Mouse (Mus musculus) heart, adult 2 months (tissue): ENCODE measurements around the gene Adcy6. TPM values are rescaled to one million over a fixed set of nuclear protein-coding genes. Genes with fewer than 3 reads are reported as not detected.
A peak's percentile ranks its signal among the peaks of the same experiment; 100 is the strongest.

Experiments used
- DNase-seq, 2 experiments: peaks; one replicate each; pipeline ENCODE4 v3.0.0; 2021
- H3K27ac ChIP-seq: fragments of 200-600 bp; 2 replicates; pipeline ENCODE4 v1.8.1; 2022
- H3K27me3 ChIP-seq: fragments of 200-500 bp; 2 replicates; pipeline ENCODE4 v1.6.1; 2012; ENCODE audit warnings: mild to moderate bottlenecking, low read length, inconsistent platforms, mixed read lengths; ENCODE audit not compliant: control insufficient read depth, insufficient read depth
- H3K36me3 ChIP-seq: fragments of 200-500 bp; 2 replicates; pipeline ENCODE4 v1.6.1; 2012; ENCODE audit warnings: low read length, inconsistent platforms; ENCODE audit not compliant: control insufficient read depth, insufficient read depth
- H3K4me1 ChIP-seq: fragments of 200-500 bp; 2 replicates; pipeline ENCODE4 v1.6.1; 2011; ENCODE audit warnings: low read length; ENCODE audit not compliant: control insufficient read depth, insufficient read depth
- H3K4me3 ChIP-seq: fragments of 200-600 bp; 2 replicates; pipeline ENCODE4 v1.8.1; 2022
- H3K79me2 ChIP-seq: fragments of 200-500 bp; replicated peaks from 2 replicates; pipeline ENCODE4 v1.6.1; 2012; ENCODE audit warnings: mild to moderate bottlenecking, inconsistent platforms, low read length, moderate library complexity, mixed read lengths; ENCODE audit not compliant: control insufficient read depth, insufficient read depth
- H3K9ac ChIP-seq: fragments of 200-500 bp; 2 replicates; pipeline ENCODE4 v1.6.1; 2012; ENCODE audit warnings: low read depth, mild to moderate bottlenecking, control low read depth, inconsistent platforms, low read length, mixed read lengths
- CTCF ChIP-seq: fragments of 200-600 bp; IDR thresholded peaks from 2 replicates; pipeline ENCODE4 v1.8.1; 2022; ENCODE audit warnings: antibody characterized with exemption, mild to moderate bottlenecking, moderate library complexity
- EP300 ChIP-seq: fragments of 200-500 bp; IDR thresholded peaks from 2 replicates; pipeline ENCODE4 v1.6.1; 2011; ENCODE audit warnings: low read depth, low read length, control low read depth; ENCODE audit not compliant: insufficient read depth
- POLR2A ChIP-seq: fragments of 200-500 bp; IDR thresholded peaks from 2 replicates; pipeline ENCODE4 v1.6.1; 2011; ENCODE audit warnings: mild to moderate bottlenecking, low read depth, low read length, control low read depth; ENCODE audit not compliant: insufficient read depth
- WGBS: fragments of 180-500 bp; shearing (Covaris S2); methylation state at CpG from one replicate; pipeline ENCODE4 v1.1.7; 2018; 5-methylcytosine and 5-hydroxymethylcytosine counted together
- intact Hi-C: fragments of 180-260 bp; cut with DNase I; formaldehyde crosslinking; loops from one replicate; pipeline ENCODE4 v1.15.1; 2025
- polyA plus RNA-seq: library from polyadenylated mRNA; depleted of rRNA; stranded (reverse); fragments of >200 nt; gene quantifications from 2 replicates; pipeline ENCODE4 v1.2.3, GENCODE M21; 2012
- total RNA-seq, 2 experiments: library from RNA; stranded (reverse); gene quantifications; 2 replicates each; pipeline ENCODE4 v1.2.3; 2021

Adcy6 gene
- total and polyA plus RNA-seq, 3 experiments: 136 to 220 (median 153) TPM

DNA sequence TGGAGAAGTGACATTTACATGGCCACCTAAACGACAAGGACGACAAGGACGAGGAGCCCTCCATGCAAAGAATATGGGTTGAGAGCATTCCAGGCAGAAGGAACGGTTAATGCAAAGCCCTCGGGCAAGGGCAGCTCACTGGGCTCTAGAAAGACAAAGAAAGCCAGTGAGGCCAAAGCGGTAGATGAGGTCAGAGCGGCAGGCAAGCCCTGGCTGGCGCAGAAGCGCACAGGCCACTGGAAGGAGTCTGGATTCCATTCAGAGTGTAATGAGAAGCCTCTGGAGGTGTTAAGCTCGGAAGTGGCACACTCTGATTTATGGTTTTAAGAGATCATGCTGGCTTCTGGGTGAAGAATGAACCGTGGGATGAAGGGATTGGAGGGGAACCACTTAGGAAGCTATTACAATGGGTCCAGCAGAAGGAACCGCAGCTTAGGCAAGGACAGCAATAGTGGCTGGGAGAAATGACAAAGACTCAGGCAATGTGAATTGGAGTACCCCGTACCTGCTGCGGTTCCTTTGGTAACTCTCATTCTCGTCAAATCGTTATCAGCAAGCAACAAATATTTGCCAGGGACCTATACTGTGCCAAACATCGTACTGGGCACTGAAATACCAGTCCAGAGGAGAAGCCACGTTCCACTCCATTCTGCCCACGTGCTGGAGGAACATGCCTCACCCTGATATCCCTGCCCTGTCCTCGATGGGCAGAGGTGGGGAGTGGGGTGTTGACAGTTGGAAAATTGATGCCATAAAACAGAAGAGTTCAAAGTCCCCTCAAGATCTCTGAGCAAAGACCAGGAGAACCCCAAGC, 6.7 kb upstream of the Adcy6 start:
- H3K36me3 ChIP-seq: no peaks in the 10 kb centered on the region
- no peak overlapping the region for H3K4me3 ChIP-seq
- peak overlapping the region; percentile 60 for H3K27ac ChIP-seq
- intact Hi-C loops: loop anchor here (1.0 to 2.0 kb wide), 2 partner anchors 36 to 106 kb away; no protein-coding TSS in a partner anchor
- TF ChIP-seq POLR2A (no peak), EP300 (no peak), CTCF (no peak)
- H3K9ac ChIP-seq: no peak overlapping the region
- 44% methylated on average over 20 of the region's 20 CpGs for WGBS
- H3K4me1 ChIP-seq: peaks cover 1% of the 10 kb centered on the region; the same call in 1 of the 2 replicates
- H3K27me3 ChIP-seq: no peaks in the 10 kb centered on the region
- no peaks in the 10 kb centered on the region; the same call in 1 of the 2 replicates for H3K79me2 ChIP-seq
- DNase-seq: peak in 1 of 2 experiments; percentile 41

DNA sequence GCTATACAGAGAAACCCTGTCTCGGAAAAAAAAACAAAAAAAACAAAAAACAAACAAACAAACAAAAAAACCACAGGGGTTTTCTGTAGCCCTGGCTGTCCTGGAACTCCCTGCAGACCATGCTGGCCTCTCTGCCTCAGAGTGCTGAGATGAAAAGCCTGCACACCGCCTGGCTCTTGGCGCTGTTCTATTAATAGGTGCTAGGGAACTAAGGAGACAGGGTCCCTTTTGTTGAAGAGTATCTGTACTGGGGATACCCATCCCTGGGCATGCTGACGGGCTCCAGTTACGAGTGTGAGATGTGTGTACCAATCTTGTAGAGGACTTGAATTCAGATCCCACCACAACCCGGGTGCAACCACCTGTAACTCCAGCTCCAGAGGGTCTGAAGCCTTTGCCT, 5.9 kb upstream of the Adcy6 start:
- DNase-seq: no peak
- no peak for TF ChIP-seq CTCF
- TF ChIP-seq EP300: no peak
- no peak for TF ChIP-seq POLR2A
- WGBS: 65% methylated on average over 6 of the region's 6 CpGs
- H3K9ac ChIP-seq: no peak overlapping the region
- intact Hi-C loops: loop anchor here (2.0 kb wide), 1 partner anchor 105 kb away; no protein-coding TSS in a partner anchor
- H3K36me3 ChIP-seq: no peaks in the 10 kb centered on the region
- H3K4me1 ChIP-seq: peaks cover 1% of the 10 kb centered on the region; the same call in 1 of the 2 replicates
- no peak overlapping the region for H3K4me3 ChIP-seq
- no peak overlapping the region for H3K27ac ChIP-seq
- no peaks in the 10 kb centered on the region; the same call in 1 of the 2 replicates for H3K79me2 ChIP-seq
- H3K27me3 ChIP-seq: no peaks in the 10 kb centered on the region

DNA sequence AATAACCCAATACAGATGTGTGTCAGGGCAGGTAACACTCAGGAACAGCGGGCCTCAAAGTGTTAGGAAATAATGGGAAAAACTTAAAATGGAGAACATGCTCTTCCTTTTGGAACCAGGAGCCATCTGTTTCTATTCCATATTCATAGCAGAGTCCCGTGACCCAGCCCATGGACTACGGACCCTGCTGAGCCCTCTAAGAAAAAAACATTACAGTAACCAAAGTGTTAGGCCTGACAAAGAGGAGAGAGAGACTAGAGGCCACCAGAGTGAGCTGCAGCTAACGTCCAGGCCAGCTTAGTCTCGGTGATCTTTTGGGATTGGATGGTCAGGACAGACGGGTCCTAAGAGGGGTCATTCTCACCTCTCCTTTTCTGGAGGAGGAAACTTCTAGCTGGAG, 5.1 kb upstream of the Adcy6 start:
- Histone ChIP-seq H3K36me3 (no peaks in the 10 kb centered on the region), H3K4me1 (peaks cover 1% of the 10 kb centered on the region; the same call in 1 of the 2 replicates), H3K27ac (no peak overlapping the region; the same call in 1 of the 2 replicates), H3K4me3 (no peak overlapping the region), H3K9ac (no peak overlapping the region), H3K79me2 (no peaks in the 10 kb centered on the region; the same call in 1 of the 2 replicates), H3K27me3 (no peaks in the 10 kb centered on the region)
- intact Hi-C loops: no loop called here
- WGBS: 63% methylated on average over 6 of the region's 6 CpGs
- DNase-seq: no peak
- TF ChIP-seq CTCF (no peak), POLR2A (no peak), EP300 (no peak)

DNA sequence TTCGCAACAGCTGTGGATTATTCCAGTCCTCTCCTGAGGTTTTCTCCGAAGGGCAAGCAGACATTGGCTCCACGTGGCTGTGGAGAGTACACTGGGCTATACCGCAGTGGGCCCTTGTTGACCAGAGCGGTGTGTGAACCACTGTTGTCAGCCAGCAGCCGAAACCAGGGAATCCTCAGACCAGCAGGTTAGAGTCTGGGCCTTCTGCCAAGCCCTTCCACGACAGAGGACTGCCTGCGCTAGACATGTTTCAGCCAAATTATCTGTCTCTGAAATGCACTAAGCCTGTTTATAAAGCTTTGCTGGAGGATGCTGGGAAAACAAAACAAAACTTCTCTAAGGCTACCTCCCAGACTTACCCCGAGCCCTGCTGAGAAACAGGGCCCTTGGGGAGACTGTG, 4.7 kb upstream of the Adcy6 start:
- Histone ChIP-seq H3K79me2 (no peaks in the 10 kb centered on the region; the same call in 1 of the 2 replicates), H3K27ac (no peak overlapping the region; the same call in 1 of the 2 replicates), H3K36me3 (no peaks in the 10 kb centered on the region), H3K4me3 (no peak overlapping the region), H3K4me1 (peaks cover 1% of the 10 kb centered on the region; the same call in 1 of the 2 replicates), H3K9ac (no peak overlapping the region), H3K27me3 (no peaks in the 10 kb centered on the region)
- intact Hi-C loops: no loop called here
- peak in 1 of 2 experiments; percentile 22 for DNase-seq
- TF ChIP-seq EP300 (no peak), POLR2A (no peak), CTCF (no peak)
- WGBS: 42% methylated on average over 9 of the region's 9 CpGs

DNA sequence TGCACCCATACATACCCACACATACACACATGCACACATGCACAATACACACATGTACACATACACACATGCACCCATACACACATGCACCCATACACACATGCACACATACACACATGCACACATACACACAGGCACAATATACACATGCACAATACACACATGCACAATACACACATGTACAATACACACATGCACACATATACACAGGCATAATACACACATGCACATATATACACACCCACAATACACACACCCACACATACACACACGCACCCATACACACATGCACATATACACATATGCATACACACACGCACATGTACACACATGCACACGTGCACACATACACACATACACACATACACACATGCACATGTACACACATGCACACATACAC, 2.4 kb upstream of the Adcy6 start:
- no peak overlapping the region for H3K9ac ChIP-seq
- no peak for DNase-seq
- H3K79me2 ChIP-seq: peaks cover 1% of the 10 kb centered on the region; the same call in 1 of the 2 replicates
- H3K36me3 ChIP-seq: no peaks in the 10 kb centered on the region
- no peaks in the 10 kb centered on the region for H3K27me3 ChIP-seq
- no peaks in the 10 kb centered on the region; the same call in 1 of the 2 replicates for H3K4me1 ChIP-seq
- 93% methylated on average over 3 of the region's 3 CpGs for WGBS
- intact Hi-C loops: no loop called here
- no peak for TF ChIP-seq POLR2A
- no peak for TF ChIP-seq CTCF
- no peak for TF ChIP-seq EP300
- no peak overlapping the region for H3K27ac ChIP-seq
- no peak overlapping the region for H3K4me3 ChIP-seq

DNA sequence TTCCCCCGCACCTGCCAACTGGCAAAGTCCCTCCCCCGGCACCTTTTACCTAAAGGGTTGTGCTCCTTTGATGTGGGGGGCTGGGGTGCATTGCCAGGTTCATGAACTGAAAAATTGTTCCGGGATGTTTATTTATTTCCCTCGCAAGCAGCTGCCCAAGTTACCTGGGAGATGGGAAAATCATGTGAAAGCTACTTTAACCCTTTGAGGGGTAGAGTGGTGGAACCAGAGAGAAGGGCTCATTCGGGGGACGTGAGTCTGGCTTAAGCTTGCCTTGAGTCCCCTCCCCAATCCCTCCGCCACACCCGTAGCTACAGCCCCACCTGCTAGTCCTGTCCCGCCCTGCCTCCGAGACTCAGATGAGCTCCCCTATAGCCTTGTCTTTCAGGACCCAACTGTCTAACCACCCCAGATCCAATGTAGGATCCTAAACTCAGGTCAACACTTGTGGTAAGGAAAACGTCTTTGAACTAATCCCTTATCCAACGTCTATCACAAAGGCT, 306 bp upstream of the Adcy6 start:
- 27% methylated on average over 12 of the region's 12 CpGs for WGBS
- Histone ChIP-seq H3K4me3 (peak overlapping the region; percentile 96), H3K27ac (peak overlapping the region; percentile 89), H3K27me3 (no peaks in the 10 kb centered on the region), H3K79me2 (peaks cover 1% of the 10 kb centered on the region; the same call in 1 of the 2 replicates), H3K36me3 (no peaks in the 10 kb centered on the region), H3K4me1 (peaks cover 3% of the 10 kb centered on the region), H3K9ac (peak overlapping the region; percentile 89)
- TF ChIP-seq POLR2A (no peak), CTCF (no peak), EP300 (no peak)
- intact Hi-C loops: no loop called here
- peak in 1 of 2 experiments; percentile 24 for DNase-seq
